Mouse (Mus musculus) brain, embryonic 14.5 days (tissue): Measurements from ENCODE around the gene AI464131.

Experiments
- CTCF ChIP-seq: fragments of 200-500 bp; IDR thresholded peaks from 2 replicates; pipeline ENCODE4 v1.5.1; 2012; ENCODE audit warnings: inconsistent platforms, mild to moderate bottlenecking, moderate library complexity, borderline replicate concordance; ENCODE audit not compliant: insufficient read depth, insufficient read length; ENCODE audit errors: extremely low read depth
- POLR2A ChIP-seq: fragments of 200-500 bp; IDR thresholded peaks from 2 replicates; pipeline ENCODE4 v1.6.1; 2012; ENCODE audit warnings: mild to moderate bottlenecking, inconsistent platforms, borderline replicate concordance; ENCODE audit not compliant: poor library complexity, insufficient read depth, insufficient read length, severe bottlenecking; ENCODE audit errors: extremely low read depth

DNA sequence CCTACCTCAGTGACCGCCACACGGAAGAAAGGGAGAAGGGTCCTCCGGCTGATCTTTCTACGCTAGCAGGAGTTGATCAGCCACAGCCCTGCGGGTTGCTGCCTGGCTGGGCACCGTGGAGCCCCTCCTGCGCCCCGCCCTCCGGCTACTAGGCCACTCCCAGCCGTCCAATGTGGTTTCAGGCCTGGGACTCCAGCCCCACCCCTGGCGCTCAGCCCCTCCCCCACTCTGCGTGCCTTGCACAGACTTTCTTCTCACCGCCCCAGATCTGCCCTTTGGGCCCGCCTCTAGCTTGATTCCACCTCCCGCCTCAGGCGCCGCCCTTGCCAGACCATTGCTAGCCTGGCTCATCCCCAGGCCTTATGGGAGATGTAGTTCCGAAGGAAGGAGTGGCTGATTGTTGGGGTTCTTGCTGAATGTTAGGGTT is at the start of gene AI464131:
- TF ChIP-seq POLR2A (no peak), CTCF (no peak)
